ENCODE assay signal across 10 mouse cellular contexts in genomic region chr11:75259416-75259815, GRCm38 (mm10).
A peak's percentile ranks its signal among the peaks of the same experiment; 100 is the strongest.
DNase-seq lines count a peak whose midpoint lies in the region; ATAC-seq lines count a peak whose summit lies in the region.
"Had no signal": no experiment of that assay in that cellular context is flagged by ENCODE, and none has a peak within 500 bp of the region (broad histone marks: within the 10 kb centered on the region; RNA-seq: fewer than 3 reads in every experiment).

No protein-coding gene starts in this region.

- no peak for ATAC-seq in heart, embryonic 15.5 days (replicated peaks; ENCODE audit: insufficient number of reproducible peaks, insufficient read depth, low FRiP score, low read depth)

- H3K4me2 ChIP-seq in heart, embryonic 15.5 days, result no peak overlapping the region
- H3K4me2 ChIP-seq: limb, embryonic 15.5 days; lung, embryonic 14.5 days had no signal

- H3K36me3 ChIP-seq in heart, embryonic 15.5 days, result no peaks in the 10 kb centered on the region
- H3K36me3 ChIP-seq: limb, embryonic 15.5 days had no signal

- intact Hi-C loops in heart, postnatal 10 days (cut with DNase I), result no loop called here

- H3K27me3 ChIP-seq in heart, embryonic 15.5 days, result no peaks in the 10 kb centered on the region
- H3K27me3 ChIP-seq: limb, embryonic 15.5 days had no signal

- no peaks in the 10 kb centered on the region for H3K9me3 ChIP-seq in heart, embryonic 15.5 days (replicated peaks)
- H3K9me3 ChIP-seq: limb, embryonic 15.5 days had no signal

- H3K27ac ChIP-seq in heart, embryonic 15.5 days, result peak overlapping the region; percentile 31; the same call in 1 of the 2 replicates
- H3K27ac ChIP-seq: limb, embryonic 15.5 days had no signal

- WGBS in heart, embryonic 15.5 days, result 54% methylated on average over 6 of the region's 6 CpGs

- H3K4me3 ChIP-seq in heart, embryonic 15.5 days, result no peak overlapping the region
- H3K4me3 ChIP-seq: limb, embryonic 15.5 days had no signal

- peaks cover 58% of the 10 kb centered on the region for H3K4me1 ChIP-seq in heart, embryonic 15.5 days (replicated peaks)

- no peak overlapping the region for H3K9ac ChIP-seq in heart, embryonic 15.5 days
- H3K9ac ChIP-seq: limb, embryonic 15.5 days; lung, embryonic 14.5 days had no signal

- DNase-seq in heart, postnatal 10 days, result no peak
- DNase-seq in ovary, postnatal 36 days (ENCODE audit: low spot score), result peak; percentile 58
- no peak for DNase-seq in ovary, postnatal 14 days (ENCODE audit: low spot score)
- peak; percentile 81 for DNase-seq in cerebellum, adult 8-10 months
- DNase-seq in testis, postnatal 14 days (ENCODE audit: low spot score), result peak; percentile 86
- no peak for DNase-seq in B cell, adult 2 months
- DNase-seq in spleen, postnatal 10 days (ENCODE audit: low spot score in 2 of 2), result no peak
- DNase-seq: lung, embryonic 14.5 days had no signal

Comparison
In these comparisons a context has a peak if more than half of its experiments do, and no peak if none do; other contexts are left out.
1. DNase-seq: peak in ovary, postnatal 36 days (single experiment), cerebellum, adult 8-10 months (single experiment) and testis, postnatal 14 days (single experiment); none in heart, postnatal 10 days (0 of 2), ovary, postnatal 14 days (single experiment), B cell, adult 2 months (0 of 2) and spleen, postnatal 10 days (0 of 2).